Mouse (Mus musculus) CH12F3 (cell line): ENCODE results near the gene Gstm2.
"Not testable (repeated sequence)": the region's sequence is repeated elsewhere in the genome, so short reads cannot be mapped to it uniquely, and the experiment has no call there.

Source experiments
- in situ Hi-C: fragments of 300-500 bp; cut with MboI; formaldehyde crosslinking; loops from 2 replicates; pipeline ENCODE4 v1.14.3; 2020; ENCODE audit warnings: low sequenced_read_pairs

Gstm2 gene

GRCm38 (mm10) chr3:107986041-107986562 is at the start of gene Gstm2:
Gene Gstm2 (minus strand): TSS chr3:107986453.
- in situ Hi-C loops = no loop called here

- in situ Hi-C loops = no loop called here
Observed at GRCm38 (mm10) chr3:108033156-108033555, 46.9 kb upstream of the Gstm2 start.

- in situ Hi-C loops = no loop called here
Observed at GRCm38 (mm10) chr3:108032113-108032512, 45.9 kb upstream of the Gstm2 start.

GRCm38 (mm10) chr3:108028641-108029365 is 42.5 kb upstream of the Gstm2 start:
- in situ Hi-C loops = no loop called here

- in situ Hi-C loops = no loop called here
Observed at GRCm38 (mm10) chr3:108026597-108026996, 40.3 kb upstream of the Gstm2 start.

- in situ Hi-C loops = no loop called here
Observed at GRCm38 (mm10) chr3:108026049-108026448, 39.8 kb upstream of the Gstm2 start.

- in situ Hi-C loops = no loop called here
Observed at GRCm38 (mm10) chr3:108025318-108025717, 39.1 kb upstream of the Gstm2 start.

GRCm38 (mm10) chr3:108022650-108023049 is 36.4 kb upstream of the Gstm2 start:
- in situ Hi-C loops = no loop called here

GRCm38 (mm10) chr3:108020351-108021022 is 34.2 kb upstream of the Gstm2 start:
- in situ Hi-C loops = not testable (repeated sequence)

- in situ Hi-C loops = not testable (repeated sequence)
Observed at GRCm38 (mm10) chr3:108019226-108019625, 33.0 kb upstream of the Gstm2 start.

GRCm38 (mm10) chr3:108018190-108018820 is 32.1 kb upstream of the Gstm2 start:
- in situ Hi-C loops = no loop called here

GRCm38 (mm10) chr3:108017473-108018189 is 31.4 kb upstream of the Gstm2 start, which contains the start of gene Gstm1:
Gene Gstm1 (minus strand): TSS chr3:108017973.
- in situ Hi-C loops = no loop called here

GRCm38 (mm10) chr3:108016468-108016867 is 30.2 kb upstream of the Gstm2 start:
- in situ Hi-C loops = not testable (repeated sequence)

- in situ Hi-C loops = no loop called here
Observed at GRCm38 (mm10) chr3:108014974-108015346, 28.7 kb upstream of the Gstm2 start.

- in situ Hi-C loops = no loop called here
Observed at GRCm38 (mm10) chr3:108014098-108014973, 28.1 kb upstream of the Gstm2 start.

GRCm38 (mm10) chr3:108013331-108013871 is 27.1 kb upstream of the Gstm2 start:
- in situ Hi-C loops = no loop called here

GRCm38 (mm10) chr3:108011558-108011957 is 25.3 kb upstream of the Gstm2 start:
- in situ Hi-C loops = no loop called here

GRCm38 (mm10) chr3:108010286-108010685 is 24.0 kb upstream of the Gstm2 start:
- in situ Hi-C loops = no loop called here

GRCm38 (mm10) chr3:108002021-108002420 is 15.8 kb upstream of the Gstm2 start:
- in situ Hi-C loops = no loop called here

- in situ Hi-C loops = no loop called here
Observed at GRCm38 (mm10) chr3:107999491-107999890, 13.2 kb upstream of the Gstm2 start.
